18 mouse cellular contexts compared by ENCODE assay signal in genomic region chr3:101410202-101410601, GRCm38 (mm10). TPM values are rescaled to one million over a fixed set of nuclear protein-coding genes. Genes with fewer than 3 reads are reported as not detected.
A peak's percentile ranks its signal among the peaks of the same experiment; 100 is the strongest.
DNase-seq lines count a peak whose midpoint lies in the region; ATAC-seq lines count a peak whose summit lies in the region.
"Had no signal": no experiment of that assay in that cellular context is flagged by ENCODE, and none has a peak within 500 bp of the region (broad histone marks: within the 10 kb centered on the region; RNA-seq: fewer than 3 reads in every experiment).

No protein-coding gene starts in this region.

- WGBS in hindbrain, embryonic 12.5 days, result 8% methylated on average over 2 of the region's 2 CpGs
- 15% methylated on average over 2 of the region's 2 CpGs for WGBS in hindbrain, embryonic 16.5 days
- WGBS in neural tube, embryonic 13.5 days, result 29% methylated on average over 2 of the region's 2 CpGs
- WGBS in neural tube, embryonic 15.5 days, result 31% methylated on average over 2 of the region's 2 CpGs
- WGBS in limb, embryonic 13.5 days, result 36% methylated on average over 2 of the region's 2 CpGs

- no peaks in the 10 kb centered on the region for H3K27me3 ChIP-seq in hindbrain, embryonic 12.5 days
- H3K27me3 ChIP-seq in hindbrain, embryonic 16.5 days (replicated peaks; ENCODE audit: control insufficient read depth, insufficient read depth, low read length), result no peaks in the 10 kb centered on the region
- no peaks in the 10 kb centered on the region for H3K27me3 ChIP-seq in neural tube, embryonic 13.5 days
- no peaks in the 10 kb centered on the region for H3K27me3 ChIP-seq in neural tube, embryonic 15.5 days (replicated peaks)
- H3K27me3 ChIP-seq in limb, embryonic 13.5 days, result no peaks in the 10 kb centered on the region
- H3K27me3 ChIP-seq: midbrain, embryonic 12.5 days had no signal

- H3K4me1 ChIP-seq in hindbrain, embryonic 12.5 days, result peaks cover 46% of the 10 kb centered on the region
- peaks cover 18% of the 10 kb centered on the region for H3K4me1 ChIP-seq in hindbrain, embryonic 16.5 days (ENCODE audit: control insufficient read depth, insufficient read depth, low read depth, low read length)
- peaks cover 53% of the 10 kb centered on the region for H3K4me1 ChIP-seq in neural tube, embryonic 13.5 days (replicated peaks)
- peaks cover 55% of the 10 kb centered on the region for H3K4me1 ChIP-seq in neural tube, embryonic 15.5 days
- peaks cover 89% of the 10 kb centered on the region for H3K4me1 ChIP-seq in limb, embryonic 13.5 days

- H3K4me2 ChIP-seq in hindbrain, embryonic 12.5 days (replicated peaks), result no peak overlapping the region
- no peak overlapping the region for H3K4me2 ChIP-seq in hindbrain, embryonic 16.5 days (ENCODE audit: low read length)
- no peak overlapping the region for H3K4me2 ChIP-seq in neural tube, embryonic 13.5 days
- H3K4me2 ChIP-seq in neural tube, embryonic 15.5 days, result no peak overlapping the region
- H3K4me2 ChIP-seq in limb, embryonic 13.5 days (replicated peaks), result 0 out of 2 replicates have a peak overlapping the region, but pooled peaks have one; percentile 7
- H3K4me2 ChIP-seq: midbrain, embryonic 12.5 days had no signal

- H3K9ac ChIP-seq in hindbrain, embryonic 12.5 days, result no peak overlapping the region; the same call in 1 of the 2 replicates
- no peak overlapping the region for H3K9ac ChIP-seq in hindbrain, embryonic 16.5 days (ENCODE audit: low read depth, low read length)
- H3K9ac ChIP-seq in neural tube, embryonic 13.5 days, result peak overlapping the region; percentile 23; the same call in 1 of the 2 replicates
- H3K9ac ChIP-seq in neural tube, embryonic 15.5 days (replicated peaks), result no peak overlapping the region
- H3K9ac ChIP-seq in limb, embryonic 13.5 days, result no peak overlapping the region
- H3K9ac ChIP-seq: forebrain, postnatal 0 days; midbrain, embryonic 12.5 days had no signal

- H3K27ac ChIP-seq in hindbrain, embryonic 12.5 days, result 0 out of 2 replicates have a peak overlapping the region, but pooled peaks have one; percentile 31
- H3K27ac ChIP-seq in hindbrain, embryonic 16.5 days (ENCODE audit: low read depth, low read length), result no peak overlapping the region
- no peak overlapping the region for H3K27ac ChIP-seq in neural tube, embryonic 13.5 days (replicated peaks)
- H3K27ac ChIP-seq in neural tube, embryonic 15.5 days (replicated peaks), result no peak overlapping the region
- H3K27ac ChIP-seq in limb, embryonic 13.5 days, result no peak overlapping the region
- H3K27ac ChIP-seq: left cerebral cortex, adult 2 months; midbrain, embryonic 12.5 days had no signal

- peak; percentile 38 to 39 for DNase-seq in cerebellum, postnatal 25 days
- no peak for DNase-seq in cerebellum, adult 8-10 months
- DNase-seq: adrenal gland, adult 2 months; cerebellum, adult 18-20 months; forebrain, postnatal 0 days; gastrocnemius, postnatal 10 days; kidney, adult 9 months; lung, postnatal 36 days; thymus, postnatal 25 days had no signal

- H3K4me3 ChIP-seq in hindbrain, embryonic 12.5 days, result no peak overlapping the region
- H3K4me3 ChIP-seq in hindbrain, embryonic 16.5 days (ENCODE audit: low read length), result no peak overlapping the region
- H3K4me3 ChIP-seq in neural tube, embryonic 13.5 days, result no peak overlapping the region
- H3K4me3 ChIP-seq in neural tube, embryonic 15.5 days (replicated peaks), result no peak overlapping the region
- H3K4me3 ChIP-seq in limb, embryonic 13.5 days, result no peak overlapping the region
- H3K4me3 ChIP-seq: left cerebral cortex, adult 2 months; midbrain, embryonic 12.5 days had no signal

- H3K9me3 ChIP-seq in hindbrain, embryonic 12.5 days (replicated peaks), result no peaks in the 10 kb centered on the region
- no peaks in the 10 kb centered on the region for H3K9me3 ChIP-seq in hindbrain, embryonic 16.5 days (ENCODE audit: control insufficient read depth, low read length)
- no peaks in the 10 kb centered on the region for H3K9me3 ChIP-seq in neural tube, embryonic 13.5 days
- no peaks in the 10 kb centered on the region for H3K9me3 ChIP-seq in neural tube, embryonic 15.5 days (replicated peaks)
- H3K9me3 ChIP-seq in limb, embryonic 13.5 days, result no peaks in the 10 kb centered on the region
- H3K9me3 ChIP-seq: midbrain, embryonic 12.5 days had no signal

- H3K36me3 ChIP-seq in hindbrain, embryonic 12.5 days, result no peaks in the 10 kb centered on the region
- no peaks in the 10 kb centered on the region for H3K36me3 ChIP-seq in hindbrain, embryonic 16.5 days (ENCODE audit: control insufficient read depth, insufficient read depth, low read length)
- H3K36me3 ChIP-seq in neural tube, embryonic 13.5 days, result no peaks in the 10 kb centered on the region
- no peaks in the 10 kb centered on the region for H3K36me3 ChIP-seq in neural tube, embryonic 15.5 days
- H3K36me3 ChIP-seq in limb, embryonic 13.5 days, result no peaks in the 10 kb centered on the region
- H3K36me3 ChIP-seq: midbrain, embryonic 12.5 days had no signal

- no peak for ATAC-seq in hindbrain, embryonic 12.5 days (ENCODE audit: low FRiP score)
- no peak for ATAC-seq in hindbrain, embryonic 16.5 days
- ATAC-seq in neural tube, embryonic 13.5 days (ENCODE audit: low read depth), result no peak
- ATAC-seq in neural tube, embryonic 15.5 days (ENCODE audit: low FRiP score), result no peak
- ATAC-seq in limb, embryonic 13.5 days (ENCODE audit: low FRiP score, low read depth), result no peak
- ATAC-seq in activated CD4-positive, CD25-positive, alpha-beta regulatory T cell, adult 4 months, result no peak
- ATAC-seq: forebrain, postnatal 0 days; inflammation-experienced regulatory T-cells, adult 6 months had no signal

RNA-seq across cellular contexts. Expression of gene Igsf3, which starts 33.3 kb away (rescaled TPM):
- 61.9 and 66.4 TPM in 2 replicates for polyA plus RNA-seq in hindbrain, embryonic 12.5 days (2016; fragmentation: Nextera tagmentation; extraction: Ambion mirVana)
- 79.0 and 82.0 TPM in 2 replicates for polyA plus RNA-seq in hindbrain, embryonic 16.5 days (2015; fragmentation: Nextera tagmentation; extraction: Ambion mirVana)
- polyA plus RNA-seq in neural tube, embryonic 13.5 days (2015; fragmentation: Nextera tagmentation; extraction: Ambion mirVana), result 76.9 and 80.0 TPM in 2 replicates
- 84.8 and 89.7 TPM in 2 replicates for polyA plus RNA-seq in neural tube, embryonic 15.5 days (2015; fragmentation: Nextera tagmentation; extraction: Ambion mirVana)
- polyA plus RNA-seq in limb, embryonic 13.5 days (2015; fragmentation: Nextera tagmentation; extraction: Ambion mirVana), result 93.6 and 96.5 TPM in 2 replicates
- polyA plus RNA-seq in activated CD4-positive, CD25-positive, alpha-beta regulatory T cell, adult 4 months (2017; shearing (Covaris generic)), result 1 to 10 TPM in 1 of 2 experiments, under 1 TPM in 1; 0.86 to 1.6 TPM

Comparison
In these comparisons a context has a peak if more than half of its experiments do, and no peak if none do; other contexts are left out.
1. RNA of gene Igsf3, which starts 33.3 kb away (polyA plus RNA-seq): 93.6 to 96.5 TPM in limb, embryonic 13.5 days, 84.8 to 89.7 TPM in neural tube, embryonic 15.5 days, 79.0 to 82.0 TPM in hindbrain, embryonic 16.5 days, 76.9 to 80.0 TPM in neural tube, embryonic 13.5 days and 61.9 to 66.4 TPM in hindbrain, embryonic 12.5 days; 0.86 to 1.6 TPM in activated CD4-positive, CD25-positive, alpha-beta regulatory T cell, adult 4 months; every median in the first group is over 10 times any median in the second.